Mouse (Mus musculus) limb, embryonic 15.5 days (tissue): Measurements from ENCODE around the gene Musk. TPM values are rescaled to one million over a fixed set of nuclear protein-coding genes. Genes with fewer than 3 reads are reported as not detected.

Experiments
- ATAC-seq: fragments of 200-750 bp; cut with Nextera tagmentation; 2 replicates; pipeline ENCODE4 v1.8.0; 2017; ENCODE audit warnings: low read depth, moderate TSS enrichment; ENCODE audit not compliant: insufficient number of reproducible peaks, low FRiP score, low TSS enrichment
- H3K27ac ChIP-seq: fragments of 300-500 bp; sonication (generic); 2 replicates; pipeline ENCODE4 v1.5.1; 2015; ENCODE audit warnings: moderate library complexity, mild to moderate bottlenecking, inconsistent platforms
- H3K27me3 ChIP-seq: fragments of 300-500 bp; sonication (generic); 2 replicates; pipeline ENCODE4 v1.6.1; 2015; ENCODE audit warnings: inconsistent platforms
- H3K36me3 ChIP-seq: fragments of 300-500 bp; sonication (generic); 2 replicates; pipeline ENCODE4 v1.6.1; 2015; ENCODE audit warnings: inconsistent platforms
- H3K4me1 ChIP-seq: fragments of 300-500 bp; sonication (generic); 2 replicates; pipeline ENCODE4 v1.6.1; 2015; ENCODE audit warnings: inconsistent platforms
- H3K4me2 ChIP-seq: fragments of 300-500 bp; sonication (generic); 2 replicates; pipeline ENCODE4 v1.6.1; 2015; ENCODE audit warnings: mild to moderate bottlenecking, inconsistent platforms
- H3K4me3 ChIP-seq: fragments of 300-500 bp; sonication (generic); 2 replicates; pipeline ENCODE4 v1.5.1; 2015; ENCODE audit warnings: mild to moderate bottlenecking, inconsistent platforms
- H3K9ac ChIP-seq: fragments of 300-500 bp; sonication (generic); 2 replicates; pipeline ENCODE4 v1.6.1; 2015; ENCODE audit warnings: inconsistent platforms
- H3K9me3 ChIP-seq: fragments of 300-500 bp; sonication (generic); 2 replicates; pipeline ENCODE4 v1.6.1; 2016; ENCODE audit warnings: inconsistent platforms
- WGBS: fragments of 180-500 bp; shearing (Covaris S2); methylation state at CpG from one replicate; pipeline ENCODE4 v1.1.7; 2015; 5-methylcytosine and 5-hydroxymethylcytosine counted together
- polyA plus RNA-seq: library from polyadenylated mRNA; unstranded; fragments of >200 nt; fragmentation: Nextera tagmentation; extraction: Ambion mirVana; gene quantifications from 2 replicates; pipeline ENCODE4 v1.2.1, GENCODE M21; 2015

Gene Musk
- polyA plus RNA-seq, 1 experiment from 2014 or later, result 5.4 TPM

- Histone ChIP-seq H3K36me3 (no peaks in the 10 kb centered on the region), H3K27me3 (no peaks in the 10 kb centered on the region), H3K9me3 (no peaks in the 10 kb centered on the region), H3K27ac (no peak overlapping the region), H3K9ac (no peak overlapping the region), H3K4me3 (no peak overlapping the region), H3K4me1 (0 out of 2 replicates have a peak, but pooled peaks cover 3% of the 10 kb centered on the region), H3K4me2 (no peak overlapping the region)
- 71% methylated on average over 1 of the region's 1 CpGs for WGBS
- ATAC-seq, result no peak
Observed at GRCm38 (mm10) chr4:58371106-58371505, 85.3 kb downstream of the Musk start.

- Histone ChIP-seq H3K9ac (no peak overlapping the region), H3K4me3 (no peak overlapping the region), H3K4me2 (no peak overlapping the region), H3K27me3 (no peaks in the 10 kb centered on the region), H3K27ac (no peak overlapping the region), H3K36me3 (no peaks in the 10 kb centered on the region), H3K4me1 (0 out of 2 replicates have a peak, but pooled peaks cover 3% of the 10 kb centered on the region), H3K9me3 (no peaks in the 10 kb centered on the region)
- WGBS, result 77% methylated on average over 10 of the region's 10 CpGs
- no peak for ATAC-seq
Observed at GRCm38 (mm10) chr4:58373599-58373998, 87.8 kb downstream of the Musk start.

GRCm38 (mm10) chr4:58374141-58374870 is 88.5 kb downstream of the Musk start:
- Histone ChIP-seq H3K27me3 (no peaks in the 10 kb centered on the region), H3K27ac (no peak overlapping the region), H3K4me1 (0 out of 2 replicates have a peak, but pooled peaks cover 3% of the 10 kb centered on the region), H3K4me3 (no peak overlapping the region), H3K9me3 (no peaks in the 10 kb centered on the region), H3K4me2 (no peak overlapping the region), H3K36me3 (no peaks in the 10 kb centered on the region), H3K9ac (no peak overlapping the region)
- ATAC-seq, result no peak
- 82% methylated on average over 7 of the region's 7 CpGs for WGBS

- WGBS, result 89% methylated on average over 4 of the region's 4 CpGs
- Histone ChIP-seq H3K36me3 (no peaks in the 10 kb centered on the region), H3K4me3 (no peak overlapping the region), H3K9ac (no peak overlapping the region), H3K4me1 (no peaks in the 10 kb centered on the region), H3K27me3 (no peaks in the 10 kb centered on the region), H3K4me2 (no peak overlapping the region), H3K27ac (no peak overlapping the region), H3K9me3 (no peaks in the 10 kb centered on the region)
- no peak for ATAC-seq
Observed at GRCm38 (mm10) chr4:58379186-58379585, 93.4 kb downstream of the Musk start.

GRCm38 (mm10) chr4:58400861-58401341 is 115.1 kb downstream of the Musk start:
- Histone ChIP-seq H3K9ac (no peak overlapping the region), H3K27me3 (no peaks in the 10 kb centered on the region), H3K27ac (peak overlapping the region; percentile 55; the same call in 1 of the 2 replicates), H3K36me3 (no peaks in the 10 kb centered on the region), H3K4me3 (no peak overlapping the region), H3K4me1 (no peaks in the 10 kb centered on the region), H3K9me3 (no peaks in the 10 kb centered on the region), H3K4me2 (no peak overlapping the region)
- 59% methylated on average over 12 of the region's 12 CpGs for WGBS
- ATAC-seq, result 0 out of 2 replicates have a peak, but pooled peaks have one; percentile 67

GRCm38 (mm10) chr4:58401973-58402501 is 116.3 kb downstream of the Musk start:
- WGBS, result 83% methylated on average over 4 of the region's 4 CpGs
- Histone ChIP-seq H3K4me3 (no peak overlapping the region), H3K4me1 (no peaks in the 10 kb centered on the region), H3K27ac (no peak overlapping the region), H3K9ac (no peak overlapping the region), H3K4me2 (no peak overlapping the region), H3K36me3 (no peaks in the 10 kb centered on the region), H3K27me3 (no peaks in the 10 kb centered on the region), H3K9me3 (no peaks in the 10 kb centered on the region)
- ATAC-seq, result 0 out of 2 replicates have a peak, but pooled peaks have one; percentile 44

- Histone ChIP-seq H3K4me2 (no peak overlapping the region), H3K27ac (peak overlapping the region; percentile 35; the same call in 1 of the 2 replicates), H3K27me3 (no peaks in the 10 kb centered on the region), H3K36me3 (no peaks in the 10 kb centered on the region), H3K4me3 (no peak overlapping the region), H3K4me1 (peaks cover 9% of the 10 kb centered on the region; the same call in 1 of the 2 replicates), H3K9me3 (0 out of 2 replicates have a peak, but pooled peaks cover 5% of the 10 kb centered on the region), H3K9ac (no peak overlapping the region)
- no peak for ATAC-seq
- 64% methylated on average over 13 of the region's 13 CpGs for WGBS
Observed at GRCm38 (mm10) chr4:58413188-58414185, 127.7 kb downstream of the Musk start.

- H3K36me3 ChIP-seq, result no peaks in the 10 kb centered on the region
- no peak overlapping the region for H3K4me2 ChIP-seq
- ATAC-seq, result no peak
- H3K4me3 ChIP-seq, result no peak overlapping the region
- no peak overlapping the region for H3K27ac ChIP-seq
- no peaks in the 10 kb centered on the region for H3K27me3 ChIP-seq
- H3K4me1 ChIP-seq, result peaks cover 9% of the 10 kb centered on the region; the same call in 1 of the 2 replicates
- 0 out of 2 replicates have a peak, but pooled peaks cover 5% of the 10 kb centered on the region for H3K9me3 ChIP-seq
- 91% methylated on average over 3 of the region's 3 CpGs for WGBS
- H3K9ac ChIP-seq, result no peak overlapping the region
Observed at GRCm38 (mm10) chr4:58415537-58415936, 129.8 kb downstream of the Musk start.

- Histone ChIP-seq H3K36me3 (no peaks in the 10 kb centered on the region), H3K4me2 (no peak overlapping the region), H3K4me1 (peaks cover 9% of the 10 kb centered on the region; the same call in 1 of the 2 replicates), H3K27me3 (no peaks in the 10 kb centered on the region), H3K9ac (no peak overlapping the region), H3K4me3 (no peak overlapping the region), H3K9me3 (0 out of 2 replicates have a peak, but pooled peaks cover 5% of the 10 kb centered on the region), H3K27ac (0 out of 2 replicates have a peak overlapping the region, but pooled peaks have one; percentile 33)
- no peak for ATAC-seq
- 36% methylated on average over 4 of the region's 4 CpGs for WGBS
Observed at GRCm38 (mm10) chr4:58417319-58417718, 131.6 kb downstream of the Musk start.

- Histone ChIP-seq H3K4me2 (no peak overlapping the region), H3K4me1 (peaks cover 9% of the 10 kb centered on the region; the same call in 1 of the 2 replicates), H3K4me3 (no peak overlapping the region), H3K36me3 (no peaks in the 10 kb centered on the region), H3K9ac (no peak overlapping the region), H3K27ac (no peak overlapping the region), H3K27me3 (no peaks in the 10 kb centered on the region), H3K9me3 (0 out of 2 replicates have a peak, but pooled peaks cover 5% of the 10 kb centered on the region)
- ATAC-seq, result no peak
- 38% methylated on average over 5 of the region's 5 CpGs for WGBS
Observed at GRCm38 (mm10) chr4:58419225-58419624, 133.5 kb downstream of the Musk start.

GRCm38 (mm10) chr4:58423276-58423930 is 137.6 kb downstream of the Musk start:
- Histone ChIP-seq H3K9ac (no peak overlapping the region), H3K4me2 (no peak overlapping the region)
- ATAC-seq, result no peak

More at GRCm38 (mm10) chr4:58423276-58423930, 137.6 kb downstream of the Musk start:
- no peak overlapping the region for H3K27ac ChIP-seq
- no peak overlapping the region for H3K4me3 ChIP-seq
- H3K9me3 ChIP-seq, result no peaks in the 10 kb centered on the region
- H3K36me3 ChIP-seq, result no peaks in the 10 kb centered on the region
- no peaks in the 10 kb centered on the region for H3K4me1 ChIP-seq
- 51% methylated on average over 9 of the region's 9 CpGs for WGBS
- no peaks in the 10 kb centered on the region for H3K27me3 ChIP-seq
